Mouse (Mus musculus) lung, postnatal 0 days (tissue): ENCODE results near the gene Fam118b. TPM values are rescaled to one million over a fixed set of nuclear protein-coding genes. Genes with fewer than 3 reads are reported as not detected.

Experiments
- ATAC-seq: fragments of 200-750 bp; cut with Nextera tagmentation; 2 replicates; pipeline ENCODE4 v1.8.0; 2017; ENCODE audit warnings: moderate library complexity
- DNase-seq: peaks from one replicate; pipeline ENCODE4 v3.0.0-alpha.2; 2016; ENCODE audit warnings: low spot score
- H3K27ac ChIP-seq: fragments of 300-500 bp; sonication (generic); 2 replicates; pipeline ENCODE4 v1.5.1; 2014; ENCODE audit warnings: antibody characterized with exemption, mild to moderate bottlenecking, low read length, mixed read lengths
- H3K27me3 ChIP-seq: fragments of 300-500 bp; sonication (generic); replicated peaks from 2 replicates; pipeline ENCODE4 v1.6.1; 2014; ENCODE audit warnings: low read length, mixed read lengths; ENCODE audit not compliant: insufficient read depth
- H3K36me3 ChIP-seq: fragments of 300-500 bp; sonication (generic); 2 replicates; pipeline ENCODE4 v1.6.1; 2014; ENCODE audit warnings: low read length, mixed read lengths; ENCODE audit not compliant: insufficient read depth
- H3K4me1 ChIP-seq: fragments of 300-500 bp; sonication (generic); 2 replicates; pipeline ENCODE4 v1.6.1; 2014; ENCODE audit warnings: antibody characterized with exemption, low read depth, low read length, mixed read lengths; ENCODE audit not compliant: insufficient read depth
- H3K4me2 ChIP-seq: fragments of 300-500 bp; sonication (generic); replicated peaks from 2 replicates; pipeline ENCODE4 v1.6.1; 2014; ENCODE audit warnings: low read depth, mild to moderate bottlenecking, low read length, moderate library complexity, mixed read lengths
- H3K4me3 ChIP-seq: fragments of 300-500 bp; sonication (generic); 2 replicates; pipeline ENCODE4 v1.5.1; 2014; ENCODE audit warnings: low read depth, low read length
- H3K9ac ChIP-seq: fragments of 300-500 bp; sonication (generic); replicated peaks from 2 replicates; pipeline ENCODE4 v1.6.1; 2014; ENCODE audit warnings: low read depth, mild to moderate bottlenecking
- H3K9me3 ChIP-seq: fragments of 300-500 bp; sonication (generic); 2 replicates; pipeline ENCODE4 v1.6.1; 2016; ENCODE audit warnings: low read length, mixed read lengths
- CTCF ChIP-seq: IDR thresholded peaks from 2 replicates; pipeline ENCODE4 v1.5.1; 2016; ENCODE audit warnings: antibody characterized with exemption, mild to moderate bottlenecking
- EP300 ChIP-seq: IDR thresholded peaks from 2 replicates; pipeline ENCODE4 v1.6.1; 2016; ENCODE audit warnings: antibody characterized with exemption, mild to moderate bottlenecking, control low read depth
- WGBS: fragments of 180-500 bp; shearing (Covaris S2); extraction: QIAGEN DNeasy Blood & Tissue Kit; methylation state at CpG from one replicate; pipeline ENCODE4 v1.1.7; 2014; 5-methylcytosine and 5-hydroxymethylcytosine counted together
- polyA plus RNA-seq: library from polyadenylated mRNA; unstranded; fragments of >200 nt; fragmentation: Nextera tagmentation; extraction: Ambion mirVana; gene quantifications from 2 replicates; pipeline ENCODE4 v1.2.1, GENCODE M21; 2015

Gene Fam118b
- polyA plus RNA-seq, 1 experiment from 2014 or later, result 25.8 TPM

GRCm38 (mm10) chr9:35223466-35223865 lies 44.1 kb downstream of the Fam118b start:
- no peak for ATAC-seq
- no peak overlapping the region for H3K4me2 ChIP-seq
- H3K9ac ChIP-seq, result no peak overlapping the region
- 90% methylated on average over 3 of the region's 3 CpGs for WGBS
- DNase-seq, result no peak
- H3K4me1 ChIP-seq, result no peaks in the 10 kb centered on the region
- H3K4me3 ChIP-seq, result no peak overlapping the region
- peaks cover 7% of the 10 kb centered on the region; the same call in 1 of the 2 replicates for H3K36me3 ChIP-seq
- no peak for TF ChIP-seq CTCF
- TF ChIP-seq EP300, result no peak
- no peak overlapping the region for H3K27ac ChIP-seq
- no peaks in the 10 kb centered on the region for H3K27me3 ChIP-seq
- no peaks in the 10 kb centered on the region for H3K9me3 ChIP-seq

- H3K4me3 ChIP-seq, result no peak overlapping the region
- H3K36me3 ChIP-seq, result peaks cover 20% of the 10 kb centered on the region; the same call in 1 of the 2 replicates
- no peak overlapping the region for H3K9ac ChIP-seq
- H3K9me3 ChIP-seq, result no peaks in the 10 kb centered on the region
- DNase-seq (no peak), ATAC-seq (no peak)
- no peaks in the 10 kb centered on the region for H3K27me3 ChIP-seq
- TF ChIP-seq EP300 (no peak), CTCF (no peak)
- 46% methylated on average over 1 of the region's 1 CpGs for WGBS
- no peak overlapping the region for H3K4me2 ChIP-seq
- H3K4me1 ChIP-seq, result no peaks in the 10 kb centered on the region
- H3K27ac ChIP-seq, result no peak overlapping the region
Observed at GRCm38 (mm10) chr9:35217963-35218362, 49.6 kb downstream of the Fam118b start.

- H3K27ac ChIP-seq, result peak overlapping the region; percentile 85
- 20% methylated on average over 26 of the region's 26 CpGs for WGBS
- H3K9ac ChIP-seq, result peak overlapping the region; percentile 88
- no peaks in the 10 kb centered on the region for H3K9me3 ChIP-seq
- DNase-seq, result peak; percentile 41
- TF ChIP-seq CTCF, result no peak
- 0 out of 2 replicates have a peak, but pooled peaks have one; percentile 23 for TF ChIP-seq EP300
- H3K27me3 ChIP-seq, result no peaks in the 10 kb centered on the region
- H3K36me3 ChIP-seq, result peaks cover 19% of the 10 kb centered on the region
- no peak for ATAC-seq
- H3K4me3 ChIP-seq, result peak overlapping the region; percentile 87
- H3K4me2 ChIP-seq, result peak overlapping the region; percentile 68
- peaks cover 7% of the 10 kb centered on the region; the same call in 1 of the 2 replicates for H3K4me1 ChIP-seq
Observed at GRCm38 (mm10) chr9:35211573-35212511, 55.8 kb downstream of the Fam118b start.

- peak within 1 kb of the TSS; percentile 87 for H3K4me3 ChIP-seq
- ATAC-seq (peak; percentile 100), DNase-seq (peak; percentile 100)
- H3K36me3 ChIP-seq, result peaks cover 19% of the 10 kb centered on the region
- peak within 1 kb of the TSS; percentile 88 for H3K9ac ChIP-seq
- H3K27ac ChIP-seq, result peak within 1 kb of the TSS; percentile 92
- no peaks in the 10 kb centered on the region for H3K9me3 ChIP-seq
- no peaks in the 10 kb centered on the region for H3K27me3 ChIP-seq
- no peak for TF ChIP-seq CTCF
- no peak for TF ChIP-seq EP300
- 1% methylated on average over 67 of the region's 72 CpGs for WGBS
- peak within 1 kb of the TSS; percentile 93 for H3K4me2 ChIP-seq
- H3K4me1 ChIP-seq, result peaks cover 7% of the 10 kb centered on the region; the same call in 1 of the 2 replicates
Observed at GRCm38 (mm10) chr9:35210542-35211474, 56.8 kb downstream of the Fam118b start, which contains the start of gene Foxred1. TSS of gene Foxred1 (minus strand) at chr9:35211055.

GRCm38 (mm10) chr9:35204421-35204820 lies 63.2 kb downstream of the Fam118b start:
- Histone ChIP-seq H3K4me2 (no peak overlapping the region), H3K4me3 (no peak overlapping the region), H3K27me3 (no peaks in the 10 kb centered on the region), H3K9me3 (no peaks in the 10 kb centered on the region), H3K4me1 (peaks cover 9% of the 10 kb centered on the region; the same call in 1 of the 2 replicates), H3K27ac (no peak overlapping the region), H3K36me3 (peaks cover 11% of the 10 kb centered on the region; the same call in 1 of the 2 replicates), H3K9ac (no peak overlapping the region)
- WGBS, result 91% methylated on average over 2 of the region's 2 CpGs
- ATAC-seq (no peak), DNase-seq (no peak)
- TF ChIP-seq EP300 (no peak), CTCF (no peak)
